Mouse (Mus musculus): ENCODE results near the gene Cltc. TPM values are rescaled to one million over a fixed set of nuclear protein-coding genes. Genes with fewer than 3 reads are reported as not detected.
A peak's percentile ranks its signal among the peaks of the same experiment; 100 is the strongest.

The Cltc gene
- polyA plus RNA-seq, 1 experiment from 2014 or later = 124 TPM

- 64% methylated on average over 5 of the region's 5 CpGs for WGBS
- Histone ChIP-seq H3K4me1 (ENCODE audit: control insufficient read depth, insufficient read depth, low read length) (no peaks in the 10 kb centered on the region), H3K9me3 (ENCODE audit: control insufficient read depth, low read length) (no peaks in the 10 kb centered on the region), H3K4me3 (ENCODE audit: low read length) (no peak overlapping the region), H3K27me3 (replicated peaks; ENCODE audit: control insufficient read depth, insufficient read depth, low read length) (no peaks in the 10 kb centered on the region), H3K27ac (ENCODE audit: low read length) (peak overlapping the region; percentile 74), H3K4me2 (ENCODE audit: low read depth, low read length) (no peak overlapping the region), H3K9ac (ENCODE audit: low read depth, low read length) (no peak overlapping the region), H3K36me3 (ENCODE audit: control insufficient read depth, insufficient read depth, low read length) (no peaks in the 10 kb centered on the region)
- peak; percentile 75 for ATAC-seq
Observed at GRCm38 (mm10) chr11:86678957-86679356, 78.4 kb downstream of the Cltc start.

- no peak overlapping the region for H3K27ac ChIP-seq (ENCODE audit: low read length)
- no peak overlapping the region for H3K9ac ChIP-seq (ENCODE audit: low read depth, low read length)
- no peaks in the 10 kb centered on the region for H3K27me3 ChIP-seq (replicated peaks; ENCODE audit: control insufficient read depth, insufficient read depth, low read length)
- no peaks in the 10 kb centered on the region for H3K9me3 ChIP-seq (ENCODE audit: control insufficient read depth, low read length)
- no peak overlapping the region for H3K4me3 ChIP-seq (ENCODE audit: low read length)
- no peak for ATAC-seq
- 91% methylated on average over 4 of the region's 4 CpGs for WGBS
- peaks cover 4% of the 10 kb centered on the region; the same call in 1 of the 2 replicates for H3K4me1 ChIP-seq (ENCODE audit: control insufficient read depth, insufficient read depth, low read length)
- H3K36me3 ChIP-seq (ENCODE audit: control insufficient read depth, insufficient read depth, low read length) = no peaks in the 10 kb centered on the region
- H3K4me2 ChIP-seq (ENCODE audit: low read depth, low read length) = no peak overlapping the region
Observed at GRCm38 (mm10) chr11:86675520-86675919, 81.8 kb downstream of the Cltc start.

DNA sequence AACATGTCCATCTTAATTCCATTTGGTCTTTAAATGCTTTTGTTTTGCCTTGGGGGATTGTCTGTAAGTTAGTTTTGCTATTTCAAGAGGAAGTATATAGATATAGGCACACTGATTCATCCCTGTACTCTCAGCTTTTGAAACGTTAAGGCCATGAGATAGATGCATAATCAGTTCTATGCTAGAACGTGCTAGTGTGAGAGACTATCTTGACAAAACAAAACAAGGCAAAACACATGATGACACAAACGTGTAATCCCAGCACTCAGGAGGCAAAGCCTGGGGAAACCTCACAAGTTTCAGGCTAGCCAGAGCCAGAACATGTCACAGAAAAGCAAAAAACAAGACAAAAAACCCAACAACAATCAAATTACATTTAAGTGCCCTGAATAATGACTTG, 84.6 kb downstream of the Cltc start:
- no peak overlapping the region for H3K9ac ChIP-seq (ENCODE audit: low read depth, low read length)
- peaks cover 4% of the 10 kb centered on the region; the same call in 1 of the 2 replicates for H3K4me1 ChIP-seq (ENCODE audit: control insufficient read depth, insufficient read depth, low read length)
- no peak overlapping the region for H3K27ac ChIP-seq (ENCODE audit: low read length)
- no peak overlapping the region for H3K4me3 ChIP-seq (ENCODE audit: low read length)
- 77% methylated on average over 3 of the region's 3 CpGs for WGBS
- no peak overlapping the region for H3K4me2 ChIP-seq (ENCODE audit: low read depth, low read length)
- ATAC-seq = no peak
- no peaks in the 10 kb centered on the region for H3K36me3 ChIP-seq (ENCODE audit: control insufficient read depth, insufficient read depth, low read length)
- H3K27me3 ChIP-seq (replicated peaks; ENCODE audit: control insufficient read depth, insufficient read depth, low read length) = no peaks in the 10 kb centered on the region
- H3K9me3 ChIP-seq (ENCODE audit: control insufficient read depth, low read length) = no peaks in the 10 kb centered on the region

DNA sequence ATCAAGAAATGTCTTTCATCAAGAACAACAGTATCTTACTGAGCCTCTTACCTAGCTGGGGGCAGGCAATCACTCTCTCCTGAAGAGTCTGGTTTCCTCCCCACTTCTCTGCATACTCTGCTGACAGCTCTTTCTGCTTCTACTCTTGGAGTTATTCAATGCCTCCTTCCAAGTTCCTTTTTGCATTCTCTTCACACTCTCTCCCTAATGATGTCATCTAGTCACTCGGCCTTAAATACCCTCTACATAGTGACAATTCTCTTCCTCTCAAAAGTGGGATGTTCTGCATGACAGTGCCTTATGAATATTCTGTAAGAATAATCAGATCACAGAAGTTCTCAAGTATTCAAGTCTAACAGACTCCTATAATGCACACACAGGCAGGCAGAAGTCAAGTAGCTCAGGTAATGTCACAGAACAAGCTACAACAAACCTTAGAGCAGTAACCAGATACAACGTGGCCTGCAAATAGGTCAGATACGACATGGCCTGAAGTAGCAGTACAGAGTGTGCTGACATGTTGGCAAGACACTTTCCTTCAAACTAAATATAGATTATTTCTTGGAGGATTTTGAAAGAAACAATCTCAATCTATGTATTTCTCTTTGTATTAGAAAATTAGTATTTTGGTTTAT, 86.2 kb downstream of the Cltc start:
- WGBS = 72% methylated on average over 3 of the region's 3 CpGs
- no peak for ATAC-seq
- no peaks in the 10 kb centered on the region for H3K9me3 ChIP-seq (ENCODE audit: control insufficient read depth, low read length)
- H3K4me2 ChIP-seq (ENCODE audit: low read depth, low read length) = no peak overlapping the region
- no peak overlapping the region for H3K4me3 ChIP-seq (ENCODE audit: low read length)
- H3K4me1 ChIP-seq (ENCODE audit: control insufficient read depth, insufficient read depth, low read length) = peaks cover 4% of the 10 kb centered on the region; the same call in 1 of the 2 replicates
- no peaks in the 10 kb centered on the region for H3K36me3 ChIP-seq (ENCODE audit: control insufficient read depth, insufficient read depth, low read length)
- H3K9ac ChIP-seq (ENCODE audit: low read depth, low read length) = no peak overlapping the region
- no peaks in the 10 kb centered on the region for H3K27me3 ChIP-seq (replicated peaks; ENCODE audit: control insufficient read depth, insufficient read depth, low read length)
- no peak overlapping the region for H3K27ac ChIP-seq (ENCODE audit: low read length)

GRCm38 (mm10) chr11:86668169-86668568, 89.2 kb downstream of the Cltc start:
- Histone ChIP-seq H3K27ac (ENCODE audit: low read length) (no peak overlapping the region), H3K4me1 (ENCODE audit: control insufficient read depth, insufficient read depth, low read length) (0 out of 2 replicates have a peak, but pooled peaks cover 4% of the 10 kb centered on the region), H3K4me3 (ENCODE audit: low read length) (no peak overlapping the region), H3K36me3 (ENCODE audit: control insufficient read depth, insufficient read depth, low read length) (no peaks in the 10 kb centered on the region), H3K4me2 (ENCODE audit: low read depth, low read length) (no peak overlapping the region), H3K9me3 (ENCODE audit: control insufficient read depth, low read length) (no peaks in the 10 kb centered on the region), H3K9ac (ENCODE audit: low read depth, low read length) (no peak overlapping the region), H3K27me3 (replicated peaks; ENCODE audit: control insufficient read depth, insufficient read depth, low read length) (no peaks in the 10 kb centered on the region)
- WGBS = 89% methylated on average over 3 of the region's 3 CpGs
- ATAC-seq = no peak

GRCm38 (mm10) chr11:86667553-86667952, 89.8 kb downstream of the Cltc start:
- WGBS = 87% methylated on average over 2 of the region's 2 CpGs
- no peak for ATAC-seq
- no peaks in the 10 kb centered on the region for H3K27me3 ChIP-seq (replicated peaks; ENCODE audit: control insufficient read depth, insufficient read depth, low read length)

GRCm38 (mm10) chr11:86664406-86664805, 93.0 kb downstream of the Cltc start:
- Histone ChIP-seq H3K27ac (ENCODE audit: low read length) (no peak overlapping the region), H3K9ac (ENCODE audit: low read depth, low read length) (no peak overlapping the region), H3K36me3 (ENCODE audit: control insufficient read depth, insufficient read depth, low read length) (no peaks in the 10 kb centered on the region; the same call in 1 of the 2 replicates), H3K9me3 (ENCODE audit: control insufficient read depth, low read length) (no peaks in the 10 kb centered on the region), H3K4me2 (ENCODE audit: low read depth, low read length) (no peak overlapping the region), H3K4me1 (ENCODE audit: control insufficient read depth, insufficient read depth, low read length) (no peaks in the 10 kb centered on the region), H3K27me3 (replicated peaks; ENCODE audit: control insufficient read depth, insufficient read depth, low read length) (no peaks in the 10 kb centered on the region), H3K4me3 (ENCODE audit: low read length) (no peak overlapping the region)
- 95% methylated on average over 3 of the region's 3 CpGs for WGBS
- ATAC-seq = no peak

More at GRCm38 (mm10) chr11:86667553-86667952, 89.8 kb downstream of the Cltc start:
- Histone ChIP-seq H3K9ac (ENCODE audit: low read depth, low read length) (no peak overlapping the region), H3K27ac (ENCODE audit: low read length) (no peak overlapping the region), H3K36me3 (ENCODE audit: control insufficient read depth, insufficient read depth, low read length) (no peaks in the 10 kb centered on the region), H3K4me3 (ENCODE audit: low read length) (no peak overlapping the region), H3K9me3 (ENCODE audit: control insufficient read depth, low read length) (no peaks in the 10 kb centered on the region), H3K4me1 (ENCODE audit: control insufficient read depth, insufficient read depth, low read length) (0 out of 2 replicates have a peak, but pooled peaks cover 4% of the 10 kb centered on the region), H3K4me2 (ENCODE audit: low read depth, low read length) (no peak overlapping the region)

- Histone ChIP-seq H3K9ac (ENCODE audit: low read depth, low read length) (no peak overlapping the region), H3K9me3 (ENCODE audit: control insufficient read depth, low read length) (no peaks in the 10 kb centered on the region), H3K36me3 (ENCODE audit: control insufficient read depth, insufficient read depth, low read length) (no peaks in the 10 kb centered on the region; the same call in 1 of the 2 replicates), H3K4me3 (ENCODE audit: low read length) (no peak overlapping the region), H3K27me3 (replicated peaks; ENCODE audit: control insufficient read depth, insufficient read depth, low read length) (no peaks in the 10 kb centered on the region), H3K4me1 (ENCODE audit: control insufficient read depth, insufficient read depth, low read length) (no peaks in the 10 kb centered on the region), H3K4me2 (ENCODE audit: low read depth, low read length) (no peak overlapping the region), H3K27ac (ENCODE audit: low read length) (no peak overlapping the region)
- ATAC-seq = no peak
Observed at GRCm38 (mm10) chr11:86663977-86664376, 93.4 kb downstream of the Cltc start.

GRCm38 (mm10) chr11:86662986-86663895, 94.1 kb downstream of the Cltc start:
- Histone ChIP-seq H3K4me3 (ENCODE audit: low read length) (no peak overlapping the region), H3K36me3 (ENCODE audit: control insufficient read depth, insufficient read depth, low read length) (no peaks in the 10 kb centered on the region; the same call in 1 of the 2 replicates), H3K4me1 (ENCODE audit: control insufficient read depth, insufficient read depth, low read length) (no peaks in the 10 kb centered on the region), H3K9ac (ENCODE audit: low read depth, low read length) (no peak overlapping the region), H3K9me3 (ENCODE audit: control insufficient read depth, low read length) (no peaks in the 10 kb centered on the region), H3K27ac (ENCODE audit: low read length) (no peak overlapping the region), H3K4me2 (ENCODE audit: low read depth, low read length) (no peak overlapping the region), H3K27me3 (replicated peaks; ENCODE audit: control insufficient read depth, insufficient read depth, low read length) (no peaks in the 10 kb centered on the region)
- ATAC-seq = peak; percentile 74
- 91% methylated on average over 8 of the region's 8 CpGs for WGBS
